Mouse (Mus musculus) spleen, adult 2 months (tissue): ENCODE measurements around the gene Srms.

ENCODE experiments used
- CTCF ChIP-seq: fragments of 200-500 bp; IDR thresholded peaks from 2 replicates; pipeline ENCODE4 v1.5.1; 2011; ENCODE audit warnings: mild to moderate bottlenecking, inconsistent platforms; ENCODE audit not compliant: insufficient read depth, insufficient read length, insufficient replicate concordance; ENCODE audit errors: extremely low read depth
- POLR2A ChIP-seq: fragments of 200-500 bp; IDR thresholded peaks from 2 replicates; pipeline ENCODE4 v1.6.1; 2011; ENCODE audit warnings: low read depth, low read length, inconsistent platforms

- TF ChIP-seq CTCF, result no peak
- TF ChIP-seq POLR2A, result peak; percentile 20; the same call in 1 of the 2 replicates
These were observed 25.9 kb upstream of the Srms start for GRCm38 (mm10) chr2:181238861-181239260.
